Mouse (Mus musculus) stomach, postnatal 0 days (tissue): ENCODE measurements around the gene Bmp8a. TPM values are rescaled to one million over a fixed set of nuclear protein-coding genes. Genes with fewer than 3 reads are reported as not detected.

Source experiments
- ATAC-seq: fragments of 200-750 bp; cut with Nextera tagmentation; 2 replicates; pipeline ENCODE4 v1.8.0; 2017; ENCODE audit not compliant: low FRiP score, low TSS enrichment
- DNase-seq: peaks from one replicate; pipeline ENCODE4 v3.0.0-alpha.2; 2016; ENCODE audit warnings: low spot score
- H3K27ac ChIP-seq: fragments of 300-500 bp; sonication (generic); replicated peaks from 2 replicates; pipeline ENCODE4 v1.5.1; 2014; ENCODE audit warnings: mild to moderate bottlenecking, control low read depth
- H3K27me3 ChIP-seq: fragments of 300-500 bp; sonication (generic); 2 replicates; pipeline ENCODE4 v1.6.1; 2014; ENCODE audit warnings: low read length; ENCODE audit not compliant: control insufficient read depth, insufficient read depth
- H3K36me3 ChIP-seq: fragments of 300-500 bp; sonication (generic); 2 replicates; pipeline ENCODE4 v1.6.1; 2014; ENCODE audit warnings: low read length, mixed read lengths; ENCODE audit not compliant: control insufficient read depth, insufficient read depth
- H3K4me1 ChIP-seq: fragments of 300-500 bp; sonication (generic); replicated peaks from 2 replicates; pipeline ENCODE4 v1.6.1; 2014; ENCODE audit warnings: antibody characterized with exemption; ENCODE audit not compliant: control insufficient read depth, insufficient read depth
- H3K4me2 ChIP-seq: fragments of 300-500 bp; sonication (generic); replicated peaks from 2 replicates; pipeline ENCODE4 v1.6.1; 2014; ENCODE audit warnings: low read depth, mild to moderate bottlenecking, control low read depth, moderate library complexity
- H3K4me3 ChIP-seq: fragments of 300-500 bp; sonication (generic); 2 replicates; pipeline ENCODE4 v1.5.1; 2014; ENCODE audit warnings: low read depth, low read length, control low read depth
- H3K9ac ChIP-seq: fragments of 300-500 bp; sonication (generic); 2 replicates; pipeline ENCODE4 v1.6.1; 2014; ENCODE audit warnings: mild to moderate bottlenecking, low read length, control low read depth, mixed read lengths
- H3K9me3 ChIP-seq: fragments of 300-500 bp; sonication (generic); 2 replicates; pipeline ENCODE4 v1.6.1; 2016; ENCODE audit warnings: low read length; ENCODE audit not compliant: control insufficient read depth
- CTCF ChIP-seq: IDR thresholded peaks from 2 replicates; pipeline ENCODE4 v1.5.1; 2016; ENCODE audit warnings: antibody characterized with exemption, low read depth, mild to moderate bottlenecking, moderate library complexity
- EP300 ChIP-seq: optimal IDR thresholded peaks from 2 replicates; pipeline ENCODE3; 2016; ENCODE audit warnings: antibody characterized with exemption
- WGBS: fragments of 180-500 bp; shearing (Covaris S2); extraction: QIAGEN DNeasy Blood & Tissue Kit; methylation state at CpG from one replicate; pipeline ENCODE4 v1.1.7; 2014; 5-methylcytosine and 5-hydroxymethylcytosine counted together
- polyA plus RNA-seq: library from polyadenylated mRNA; unstranded; fragments of >200 nt; fragmentation: Nextera tagmentation; extraction: Ambion mirVana; gene quantifications from 2 replicates; pipeline ENCODE4 v1.2.1, GENCODE M21; 2015

Gene Bmp8a
- polyA plus RNA-seq, 1 experiment from 2014 or later: 0.97 TPM

DNA sequence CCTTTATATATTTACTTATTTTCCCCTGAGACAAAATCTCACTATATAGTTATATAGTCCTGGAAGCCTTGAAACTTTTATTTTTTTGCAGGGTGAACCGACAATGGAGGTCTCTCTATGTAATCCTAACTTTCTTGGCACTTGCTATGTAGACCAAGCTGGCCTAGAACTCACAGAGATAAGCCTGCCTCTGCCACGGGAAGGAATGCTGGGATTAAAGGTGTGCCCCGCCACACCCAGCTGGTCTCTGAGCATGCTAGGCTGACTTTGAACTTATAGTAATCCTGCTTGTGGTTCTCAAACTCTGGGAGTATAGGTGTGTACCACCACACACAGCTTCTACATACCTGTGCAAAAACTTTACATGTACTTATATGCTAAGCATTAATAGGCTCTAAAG is 62.9 kb downstream of the Bmp8a start:
- H3K9me3 ChIP-seq: no peaks in the 10 kb centered on the region
- H3K36me3 ChIP-seq: no peaks in the 10 kb centered on the region
- peaks cover 3% of the 10 kb centered on the region; the same call in 1 of the 2 replicates for H3K4me1 ChIP-seq
- TF ChIP-seq CTCF (no peak), EP300 (no peak)
- H3K4me2 ChIP-seq: no peak overlapping the region
- H3K27ac ChIP-seq: no peak overlapping the region
- H3K4me3 ChIP-seq: no peak overlapping the region
- WGBS: 57% methylated on average over 3 of the region's 3 CpGs
- no peaks in the 10 kb centered on the region for H3K27me3 ChIP-seq
- no peak for ATAC-seq
- H3K9ac ChIP-seq: no peak overlapping the region
- DNase-seq: peak; percentile 15

GRCm38 (mm10) chr4:123271063-123271462 is 72.0 kb downstream of the Bmp8a start:
- Histone ChIP-seq H3K9ac (no peak overlapping the region), H3K9me3 (no peaks in the 10 kb centered on the region), H3K27me3 (no peaks in the 10 kb centered on the region), H3K4me1 (no peaks in the 10 kb centered on the region), H3K4me3 (no peak overlapping the region), H3K4me2 (no peak overlapping the region), H3K27ac (no peak overlapping the region), H3K36me3 (no peaks in the 10 kb centered on the region)
- 90% methylated on average over 3 of the region's 3 CpGs for WGBS
- no peak for TF ChIP-seq EP300
- no peak for TF ChIP-seq CTCF
- no peak for DNase-seq
- ATAC-seq: no peak

Other genes starting within 250 kb of the Bmp8a start
- gene Bmp8b, start 238.1 kb downstream of the Bmp8a start, polyA plus RNA-seq: 0.21 and 0.25 TPM in 2 replicates
- gene Oxct2b, start 227.0 kb downstream of the Bmp8a start, polyA plus RNA-seq: not detected in 2 replicates
- 47.2 and 48.9 TPM in 2 replicates for gene Ppie, start 203.3 kb downstream of the Bmp8a start, polyA plus RNA-seq
- gene Hpcal4, start 160.0 kb downstream of the Bmp8a start, polyA plus RNA-seq: 1.8 and 3.0 TPM in 2 replicates
- not detected in 2 replicates for gene Nt5c1a, start 141.7 kb downstream of the Bmp8a start, polyA plus RNA-seq
- 4.9 and 6.0 TPM in 2 replicates for gene Heyl, start 109.7 kb downstream of the Bmp8a start, polyA plus RNA-seq
- 14.6 and 15.7 TPM in 2 replicates for gene Pabpc4, start 80.9 kb downstream of the Bmp8a start, polyA plus RNA-seq
- not detected in 2 replicates for gene Oxct2a, start 19.6 kb downstream of the Bmp8a start, polyA plus RNA-seq